32 mouse cellular contexts compared by ENCODE assay signal in the genomic region with DNA sequence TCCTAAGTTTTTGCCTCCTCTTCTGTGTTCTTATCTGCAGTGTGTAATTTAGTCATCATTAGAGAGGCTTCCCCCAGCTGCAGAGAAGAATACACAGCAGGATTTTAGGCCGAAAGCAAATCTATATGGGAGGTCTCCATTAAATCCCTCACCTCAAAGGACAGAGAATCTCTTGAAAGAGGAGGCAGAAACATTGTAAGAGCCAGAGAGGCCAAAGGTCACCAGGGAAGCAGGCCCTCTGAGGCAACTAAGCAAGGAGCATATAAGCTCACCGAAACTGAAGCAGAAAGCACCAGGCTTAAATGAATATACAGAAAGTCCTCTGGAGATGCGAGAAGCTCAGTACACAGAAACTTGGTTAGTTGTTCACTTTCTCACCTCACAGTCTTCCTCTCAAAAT. TPM values are rescaled to one million over a fixed set of nuclear protein-coding genes. Genes with fewer than 3 reads are reported as not detected.
DNase-seq lines count a peak whose midpoint lies in the region; ATAC-seq lines count a peak whose summit lies in the region.
"Had no signal": no experiment of that assay in that cellular context is flagged by ENCODE, and none has a peak within 500 bp of the region (broad histone marks: within the 10 kb centered on the region; RNA-seq: fewer than 3 reads in every experiment).

A gene (plus strand): TSS at position 301 of the 400 bp plus-strand sequence.

- no peaks in the 10 kb centered on the region for H3K27me3 ChIP-seq in hindbrain, embryonic 10.5 days (ENCODE audit: insufficient read depth, poor library complexity, severe bottlenecking)
- H3K27me3 ChIP-seq in hindbrain, embryonic 13.5 days: no peaks in the 10 kb centered on the region
- H3K27me3 ChIP-seq in embryonic facial prominence, embryonic 10.5 days (replicated peaks; ENCODE audit: low read depth, poor library complexity, severe bottlenecking): no peaks in the 10 kb centered on the region
- H3K27me3 ChIP-seq: forebrain, embryonic 13.5 days; heart, embryonic 13.5 days; neural tube, embryonic 12.5 days had no signal

- H3K27ac ChIP-seq in hindbrain, embryonic 10.5 days: no peak within 1 kb of the TSS
- no peak within 1 kb of the TSS for H3K27ac ChIP-seq in hindbrain, embryonic 13.5 days
- H3K27ac ChIP-seq in embryonic facial prominence, embryonic 10.5 days (replicated peaks): no peak within 1 kb of the TSS
- H3K27ac ChIP-seq: forebrain, embryonic 13.5 days; heart, embryonic 13.5 days; hindbrain, postnatal 0 days; liver, embryonic 14.5 days; midbrain, embryonic 10.5 days; neural tube, embryonic 12.5 days had no signal

- no peak within 1 kb of the TSS for H3K4me2 ChIP-seq in hindbrain, embryonic 13.5 days
- H3K4me2 ChIP-seq: forebrain, embryonic 13.5 days; heart, embryonic 13.5 days; neural tube, embryonic 12.5 days had no signal

- no peak for ATAC-seq in hindbrain, embryonic 13.5 days (ENCODE audit: low FRiP score)
- ATAC-seq: forebrain, embryonic 13.5 days; hindbrain, postnatal 0 days; intestine, embryonic 16.5 days had no signal

- no peak within 1 kb of the TSS for H3K4me3 ChIP-seq in hindbrain, embryonic 10.5 days
- no peak within 1 kb of the TSS for H3K4me3 ChIP-seq in hindbrain, embryonic 13.5 days
- H3K4me3 ChIP-seq in embryonic facial prominence, embryonic 10.5 days: no peak within 1 kb of the TSS
- H3K4me3 ChIP-seq: forebrain, embryonic 13.5 days; heart, embryonic 13.5 days; midbrain, embryonic 10.5 days; myocyte; neural tube, embryonic 12.5 days had no signal

- no peaks in the 10 kb centered on the region for H3K36me3 ChIP-seq in hindbrain, embryonic 10.5 days
- no peaks in the 10 kb centered on the region for H3K36me3 ChIP-seq in hindbrain, embryonic 13.5 days
- H3K36me3 ChIP-seq in embryonic facial prominence, embryonic 10.5 days (replicated peaks): no peaks in the 10 kb centered on the region
- H3K36me3 ChIP-seq: G1E; heart, embryonic 13.5 days; midbrain, embryonic 10.5 days; neural tube, embryonic 12.5 days had no signal

- H3K4me1 ChIP-seq in hindbrain, embryonic 10.5 days (replicated peaks): no peaks in the 10 kb centered on the region
- no peaks in the 10 kb centered on the region for H3K4me1 ChIP-seq in hindbrain, embryonic 13.5 days (replicated peaks)
- H3K4me1 ChIP-seq in embryonic facial prominence, embryonic 10.5 days: peaks cover 8% of the 10 kb centered on the region
- H3K4me1 ChIP-seq: forebrain, embryonic 13.5 days; heart, embryonic 13.5 days; neural tube, embryonic 12.5 days had no signal

- no peak within 1 kb of the TSS for H3K9ac ChIP-seq in hindbrain, embryonic 13.5 days
- H3K9ac ChIP-seq: forebrain, embryonic 13.5 days; heart, embryonic 13.5 days; liver, embryonic 14.5 days; neural tube, embryonic 12.5 days had no signal

- 35% methylated on average over 3 of the region's 3 CpGs for WGBS in hindbrain, embryonic 10.5 days
- 35% methylated on average over 3 of the region's 3 CpGs for WGBS in hindbrain, embryonic 13.5 days
- 17% methylated on average over 3 of the region's 3 CpGs for WGBS in embryonic facial prominence, embryonic 10.5 days

- peak; percentile 5 for DNase-seq in hindbrain, embryonic 10.5 days (ENCODE audit: low spot score)
- DNase-seq in embryo, embryonic 10 days (ENCODE audit: low spot score): peak; percentile 49
- peak; percentile 25 for DNase-seq in embryonic facial prominence, embryonic 10.5 days (ENCODE audit: low spot score)
- DNase-seq in yolk sac, embryonic 10.5 days (ENCODE audit: low spot score): peak; percentile 6
- no peak for DNase-seq in kidney, adult 18-20 months
- no peak for DNase-seq in urinary bladder, postnatal 25 days (ENCODE audit: low spot score)
- DNase-seq: adrenal gland, postnatal 14 days; cerebellum, adult 18-20 months; cerebellum, postnatal 14 days; heart, postnatal 10 days; kidney, adult 9 months; kidney, postnatal 10 days; layer of hippocampus, postnatal 36 days; left cerebral cortex, postnatal 4 days; liver; lung, adult 2 months; lung, postnatal 14 days had no signal

- H3K9me3 ChIP-seq in hindbrain, embryonic 10.5 days: no peaks in the 10 kb centered on the region
- no peaks in the 10 kb centered on the region for H3K9me3 ChIP-seq in hindbrain, embryonic 13.5 days
- no peaks in the 10 kb centered on the region for H3K9me3 ChIP-seq in embryonic facial prominence, embryonic 10.5 days
- H3K9me3 ChIP-seq: forebrain, embryonic 13.5 days; G1E; heart, embryonic 13.5 days; midbrain, embryonic 10.5 days; neural tube, embryonic 12.5 days had no signal

RNA-seq across cellular contexts. Expression of the gene that starts here (rescaled TPM):
- polyA plus RNA-seq in hindbrain, embryonic 10.5 days (2016; fragmentation: Nextera tagmentation; extraction: Ambion mirVana): not detected in 2 replicates
- not detected in 2 replicates for polyA plus RNA-seq in hindbrain, embryonic 13.5 days (2015; fragmentation: Nextera tagmentation; extraction: Ambion mirVana)
- not detected in 2 replicates for polyA plus RNA-seq in embryonic facial prominence, embryonic 10.5 days (2016; fragmentation: Nextera tagmentation; extraction: Ambion mirVana)
- polyA plus RNA-seq: cortical plate, adult 2 months; forebrain, embryonic 13.5 days; G1E; heart, embryonic 13.5 days; hindbrain, embryonic 11.5 days; hindbrain, postnatal 0 days; intestine, embryonic 16.5 days; large intestine, adult 2 months; liver, embryonic 14.5 days; lung, adult 2 months; midbrain, embryonic 10.5 days; midbrain, postnatal 0 days; myocyte; thymus, postnatal 0 days had no signal

Comparison
In these comparisons a context has a peak if more than half of its experiments do, and no peak if none do; other contexts are left out.
1. Peak in DNase-seq in hindbrain, embryonic 10.5 days; RNA of the gene not detected or under 1 TPM.
2. Peak in DNase-seq in embryonic facial prominence, embryonic 10.5 days; RNA of the gene not detected or under 1 TPM.
3. DNase-seq: peak in embryo, embryonic 10 days (single experiment) and yolk sac, embryonic 10.5 days (single experiment); none in kidney, adult 18-20 months (single experiment) and urinary bladder, postnatal 25 days (single experiment).